Mouse (Mus musculus) frontal cortex, postnatal 14 days (tissue): ENCODE results near the gene Fscn2.
"Not testable (repeated sequence)": the region's sequence is repeated elsewhere in the genome, so short reads cannot be mapped to it uniquely, and the experiment has no call there.

Experiments
- DNase-seq, 2 experiments: peaks; one replicate each; pipeline ENCODE4 v3.0.0; 2022; ENCODE audit warnings: low spot score in 2 of 2

Fscn2 gene

DNA sequence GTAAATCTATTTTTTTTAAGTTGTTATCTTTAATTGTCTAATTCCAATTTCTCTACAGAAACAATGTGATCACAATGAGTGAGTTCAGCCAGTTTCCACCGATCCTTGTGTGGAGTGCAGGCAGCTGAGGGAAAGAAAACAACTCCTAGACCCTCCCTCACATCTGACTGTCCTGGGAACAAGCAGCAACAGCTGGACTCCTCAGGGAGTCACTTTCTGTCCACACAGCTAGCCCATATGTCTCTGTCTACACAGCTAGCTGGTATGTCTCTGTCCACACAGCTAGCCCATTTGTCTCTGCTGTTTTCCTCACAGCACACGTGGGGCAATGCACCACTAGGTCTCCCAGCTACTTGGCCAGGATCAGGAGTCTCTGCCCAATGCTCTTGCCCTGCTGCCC, 36.3 kb downstream of the Fscn2 start:
- DNase-seq, result no peak

- no peak for DNase-seq
These were observed 38.0 kb downstream of the Fscn2 start for GRCm38 (mm10) chr11:120399319-120399718.

- DNase-seq, result no peak
These were observed 43.5 kb downstream of the Fscn2 start for GRCm38 (mm10) chr11:120404814-120405213.

DNA sequence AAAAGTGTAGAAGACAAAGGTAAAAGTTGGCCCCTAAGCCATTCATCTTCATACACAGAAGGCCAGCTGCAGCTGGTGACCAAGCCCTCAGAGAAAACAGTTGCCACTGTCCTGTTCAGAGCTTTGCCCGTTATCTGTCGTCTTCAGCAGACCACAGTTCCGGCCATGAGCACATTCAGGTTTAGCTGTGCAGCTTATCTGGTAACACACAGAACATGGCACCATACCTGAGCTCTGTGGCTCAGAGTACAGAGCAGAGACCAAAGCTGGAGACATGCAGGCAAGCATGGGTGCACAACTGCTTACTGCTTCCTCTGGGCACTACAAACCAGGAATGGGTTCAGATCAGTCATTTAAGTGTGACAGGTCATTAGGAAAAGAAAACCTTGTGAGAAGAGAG, 44.5 kb downstream of the Fscn2 start:
- DNase-seq, result no peak

- no peak for DNase-seq
These were observed 45.1 kb downstream of the Fscn2 start for GRCm38 (mm10) chr11:120406445-120406844.

DNA sequence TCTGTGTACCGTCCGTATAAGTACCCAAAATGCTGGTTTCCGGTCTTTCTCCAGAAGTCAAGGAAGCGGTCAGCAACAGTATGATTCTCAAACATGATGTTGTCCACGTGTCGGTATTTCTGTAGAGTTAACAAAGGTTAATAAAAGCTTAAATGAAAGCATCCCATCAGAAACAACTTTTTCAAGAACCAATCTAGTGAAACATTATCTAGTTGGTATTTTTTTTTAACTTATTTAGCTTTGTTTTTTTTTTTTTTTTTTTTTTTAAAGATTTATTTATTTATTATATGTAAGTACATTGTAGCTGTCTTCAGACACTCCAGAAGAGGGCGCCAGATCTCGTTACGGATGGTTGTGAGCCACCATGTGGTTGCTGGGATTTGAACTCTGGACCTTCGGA, 52.3 kb downstream of the Fscn2 start:
- DNase-seq, result not testable (repeated sequence)
